ENCODE assay signal across 10 mouse cellular contexts in genomic region chr1:89583369-89583768, GRCm38 (mm10).
DNase-seq lines count a peak whose midpoint lies in the region; ATAC-seq and TF ChIP-seq lines count a peak whose summit lies in the region.
"Had no signal": no experiment of that assay in that cellular context is flagged by ENCODE, and none has a peak within 500 bp of the region (broad histone marks: within the 10 kb centered on the region; RNA-seq: fewer than 3 reads in every experiment).

No protein-coding gene starts in this region.

- H3K4me2 ChIP-seq in intestine, postnatal 0 days (replicated peaks; ENCODE audit: low read depth) = no peak overlapping the region
- no peak overlapping the region for H3K4me2 ChIP-seq in intestine, embryonic 15.5 days (replicated peaks)
- H3K4me2 ChIP-seq in forebrain, embryonic 16.5 days (ENCODE audit: low read length) = peak overlapping the region; percentile 68
- peak overlapping the region; percentile 90 for H3K4me2 ChIP-seq in midbrain, postnatal 0 days (ENCODE audit: low read depth, low read length, poor library complexity, severe bottlenecking)
- H3K4me2 ChIP-seq: heart, embryonic 11.5 days; liver, embryonic 15.5 days had no signal

- no peaks in the 10 kb centered on the region for H3K36me3 ChIP-seq in intestine, postnatal 0 days (ENCODE audit: control insufficient read depth, insufficient read depth)
- no peaks in the 10 kb centered on the region for H3K36me3 ChIP-seq in intestine, embryonic 15.5 days
- no peaks in the 10 kb centered on the region for H3K36me3 ChIP-seq in forebrain, embryonic 16.5 days (ENCODE audit: control insufficient read depth, insufficient read depth)
- peaks cover 3% of the 10 kb centered on the region; the same call in 1 of the 2 replicates for H3K36me3 ChIP-seq in midbrain, postnatal 0 days (ENCODE audit: insufficient read depth, low read length)
- H3K36me3 ChIP-seq: liver, embryonic 15.5 days had no signal

- peaks cover 20% of the 10 kb centered on the region for H3K27me3 ChIP-seq in intestine, postnatal 0 days (replicated peaks; ENCODE audit: control insufficient read depth, insufficient read depth, low read length)
- peaks cover 8% of the 10 kb centered on the region; the same call in 1 of the 2 replicates for H3K27me3 ChIP-seq in intestine, embryonic 15.5 days (replicated peaks)
- no peaks in the 10 kb centered on the region for H3K27me3 ChIP-seq in forebrain, embryonic 16.5 days (replicated peaks; ENCODE audit: control insufficient read depth, insufficient read depth, low read length)
- H3K27me3 ChIP-seq in midbrain, postnatal 0 days (ENCODE audit: insufficient read depth, low read length) = no peaks in the 10 kb centered on the region

- WGBS in intestine, postnatal 0 days = 78% methylated on average over 5 of the region's 5 CpGs
- 81% methylated on average over 5 of the region's 5 CpGs for WGBS in intestine, embryonic 15.5 days
- WGBS in forebrain, embryonic 16.5 days = 75% methylated on average over 5 of the region's 5 CpGs
- WGBS in midbrain, postnatal 0 days = 81% methylated on average over 5 of the region's 5 CpGs

- TF ChIP-seq CTCF in intestine, postnatal 0 days (IDR thresholded peaks at IDR 0.05; ENCODE audit: low read depth) = peak; percentile 52
- peak; percentile 58 for TF ChIP-seq CTCF in midbrain, postnatal 0 days (IDR thresholded peaks at IDR 0.05)

- no peak for ATAC-seq in intestine, postnatal 0 days
- ATAC-seq in intestine, embryonic 15.5 days = no peak
- no peak for ATAC-seq in forebrain, embryonic 16.5 days
- no peak for ATAC-seq in midbrain, postnatal 0 days (ENCODE audit: low FRiP score)

- no peak overlapping the region for H3K27ac ChIP-seq in intestine, postnatal 0 days (ENCODE audit: low read depth, low read length)
- no peak overlapping the region for H3K27ac ChIP-seq in intestine, embryonic 15.5 days
- H3K27ac ChIP-seq in forebrain, embryonic 16.5 days (ENCODE audit: low read length) = no peak overlapping the region
- no peak overlapping the region for H3K27ac ChIP-seq in midbrain, postnatal 0 days (ENCODE audit: low read depth, low read length)
- H3K27ac ChIP-seq: liver, embryonic 15.5 days had no signal

- H3K9ac ChIP-seq in intestine, postnatal 0 days (ENCODE audit: low read depth, low read length) = no peak overlapping the region
- H3K9ac ChIP-seq in intestine, embryonic 15.5 days = no peak overlapping the region
- no peak overlapping the region for H3K9ac ChIP-seq in forebrain, embryonic 16.5 days (replicated peaks; ENCODE audit: low read depth, low read length)
- peak overlapping the region; percentile 92 for H3K9ac ChIP-seq in midbrain, postnatal 0 days (replicated peaks; ENCODE audit: low read length, poor library complexity, severe bottlenecking)
- H3K9ac ChIP-seq: liver, embryonic 15.5 days had no signal

- peak; percentile 18 for DNase-seq in R1 (ENCODE audit: low read depth, low spot score)
- peak; percentile 21 for DNase-seq in midbrain, postnatal 0 days (ENCODE audit: low spot score)
- DNase-seq in thymus, postnatal 36 days = no peak
- DNase-seq in frontal cortex, postnatal 36 days (ENCODE audit: low spot score in 2 of 2) = no peak
- DNase-seq: cerebellum, postnatal 36 days had no signal

- no peaks in the 10 kb centered on the region for H3K9me3 ChIP-seq in intestine, postnatal 0 days (ENCODE audit: control insufficient read depth)
- H3K9me3 ChIP-seq in intestine, embryonic 15.5 days = no peaks in the 10 kb centered on the region
- H3K9me3 ChIP-seq in forebrain, embryonic 16.5 days (ENCODE audit: control insufficient read depth, low read length) = no peaks in the 10 kb centered on the region
- no peaks in the 10 kb centered on the region for H3K9me3 ChIP-seq in midbrain, postnatal 0 days (ENCODE audit: low read length)
- H3K9me3 ChIP-seq: liver, embryonic 15.5 days had no signal

- no peak overlapping the region for H3K4me3 ChIP-seq in intestine, postnatal 0 days (ENCODE audit: low read depth, low read length)
- H3K4me3 ChIP-seq in intestine, embryonic 15.5 days (replicated peaks) = no peak overlapping the region
- peak overlapping the region; percentile 11; the same call in 1 of the 2 replicates for H3K4me3 ChIP-seq in forebrain, embryonic 16.5 days (replicated peaks; ENCODE audit: low read length)
- H3K4me3 ChIP-seq in midbrain, postnatal 0 days (ENCODE audit: low read depth, low read length) = peak overlapping the region; percentile 69; the same call in 1 of the 2 replicates
- H3K4me3 ChIP-seq: liver, embryonic 15.5 days had no signal

- H3K4me1 ChIP-seq in intestine, postnatal 0 days (replicated peaks; ENCODE audit: control insufficient read depth, insufficient read depth, low read length) = no peaks in the 10 kb centered on the region
- peaks cover 16% of the 10 kb centered on the region for H3K4me1 ChIP-seq in intestine, embryonic 15.5 days (replicated peaks)
- H3K4me1 ChIP-seq in forebrain, embryonic 16.5 days (replicated peaks; ENCODE audit: control insufficient read depth, insufficient read depth, low read length) = peaks cover 39% of the 10 kb centered on the region
- peaks cover 23% of the 10 kb centered on the region for H3K4me1 ChIP-seq in midbrain, postnatal 0 days (ENCODE audit: insufficient read depth, low read length)

Comparison
In these comparisons a context has a peak if more than half of its experiments do, and no peak if none do; other contexts are left out.
1. H3K4me2 ChIP-seq: peak in forebrain, embryonic 16.5 days (single experiment) and midbrain, postnatal 0 days (single experiment); none in intestine, postnatal 0 days (single experiment) and intestine, embryonic 15.5 days (single experiment).
2. H3K4me3 ChIP-seq: peak in forebrain, embryonic 16.5 days (single experiment) and midbrain, postnatal 0 days (single experiment); none in intestine, postnatal 0 days (single experiment) and intestine, embryonic 15.5 days (single experiment).
3. DNase-seq: peak in R1 (single experiment) and midbrain, postnatal 0 days (single experiment); none in thymus, postnatal 36 days (0 of 2) and frontal cortex, postnatal 36 days (0 of 2).